10 mouse cellular contexts compared by ENCODE assay signal in the genomic region with DNA sequence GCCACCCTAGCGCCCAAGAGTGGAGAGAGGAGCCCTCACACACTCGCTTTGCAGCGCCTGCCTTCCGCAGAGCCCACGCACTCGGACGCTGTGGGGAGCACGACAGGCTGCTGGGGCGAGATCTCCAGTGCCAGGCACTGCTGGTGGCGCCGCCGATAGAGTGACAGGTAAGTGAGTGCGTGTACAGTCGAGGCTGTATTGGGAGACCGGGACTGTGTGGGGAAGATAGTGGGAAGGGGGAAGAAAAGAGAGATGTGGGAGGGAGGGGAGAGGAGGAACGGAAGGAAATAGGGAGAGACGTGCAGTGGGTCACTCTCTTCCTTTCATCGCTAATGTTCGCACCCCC. TPM values are rescaled to one million over a fixed set of nuclear protein-coding genes. Genes with fewer than 3 reads are reported as not detected.
DNase-seq lines count a peak whose midpoint lies in the region; ATAC-seq lines count a peak whose summit lies in the region.
"Had no signal": no experiment of that assay in that cellular context is flagged by ENCODE, and none has a peak within 500 bp of the region (broad histone marks: within the 10 kb centered on the region; RNA-seq: fewer than 3 reads in every experiment).

A gene (plus strand): TSS at position 76 of the 346 bp plus-strand sequence.

- H3K4me1 ChIP-seq in heart, embryonic 10.5 days, result peaks cover 14% of the 10 kb centered on the region
- H3K4me1 ChIP-seq in midbrain, embryonic 10.5 days, result peaks cover 19% of the 10 kb centered on the region
- H3K4me1 ChIP-seq: liver, embryonic 13.5 days had no signal

- peaks cover 59% of the 10 kb centered on the region for H3K27me3 ChIP-seq in heart, embryonic 10.5 days (ENCODE audit: insufficient read depth, poor library complexity, severe bottlenecking)
- H3K27me3 ChIP-seq in midbrain, embryonic 10.5 days (ENCODE audit: low read depth, poor library complexity, severe bottlenecking), result peaks cover 65% of the 10 kb centered on the region

- H3K36me3 ChIP-seq in heart, embryonic 10.5 days, result no peaks in the 10 kb centered on the region
- no peaks in the 10 kb centered on the region for H3K36me3 ChIP-seq in midbrain, embryonic 10.5 days
- H3K36me3 ChIP-seq: liver, embryonic 13.5 days had no signal

- ATAC-seq in CD4-positive, CD25-positive, alpha-beta regulatory T cell, adult 4 months, result no peak

- DNase-seq in heart, embryonic 10.5 days (ENCODE audit: low spot score), result no peak
- no peak for DNase-seq in heart, postnatal 25 days (ENCODE audit: low spot score)
- peak; percentile 10 for DNase-seq in right cerebral cortex, postnatal 4 days
- DNase-seq in right cerebral cortex, postnatal 14 days, result no peak
- DNase-seq in midbrain, embryonic 10.5 days (ENCODE audit: low spot score), result no peak
- DNase-seq in adrenal gland, postnatal 36 days, result no peak
- DNase-seq in embryo, embryonic 10.5 days (ENCODE audit: low spot score), result no peak
- DNase-seq: liver, embryonic 13.5 days had no signal

- no peaks in the 10 kb centered on the region for H3K9me3 ChIP-seq in heart, embryonic 10.5 days
- H3K9me3 ChIP-seq in midbrain, embryonic 10.5 days (replicated peaks), result no peaks in the 10 kb centered on the region
- H3K9me3 ChIP-seq: liver, embryonic 13.5 days had no signal

- H3K4me3 ChIP-seq in heart, embryonic 10.5 days, result peak within 1 kb of the TSS; percentile 36
- peak within 1 kb of the TSS; percentile 54 for H3K4me3 ChIP-seq in midbrain, embryonic 10.5 days
- H3K4me3 ChIP-seq: liver, embryonic 13.5 days had no signal

- H3K27ac ChIP-seq in heart, embryonic 10.5 days, result no peak within 1 kb of the TSS
- H3K27ac ChIP-seq in midbrain, embryonic 10.5 days (replicated peaks), result no peak within 1 kb of the TSS
- H3K27ac ChIP-seq: liver, embryonic 13.5 days had no signal

- WGBS in heart, embryonic 10.5 days, result 3% methylated on average over 19 of the region's 19 CpGs
- under 1% methylated on average over 19 of the region's 19 CpGs for WGBS in midbrain, embryonic 10.5 days

- intact Hi-C loops in heart, postnatal 25 days (cut with DNase I), result no loop called here

RNA-seq across cellular contexts. Expression of the gene that starts here (rescaled TPM):
- polyA plus RNA-seq in heart, embryonic 10.5 days (2016; fragmentation: Nextera tagmentation; extraction: Ambion mirVana), result not detected in 2 replicates
- not detected for total RNA-seq in heart, postnatal 25 days (2021)
- 0.06 and 0.30 TPM in 2 replicates for polyA plus RNA-seq in midbrain, embryonic 10.5 days (2016; fragmentation: Nextera tagmentation; extraction: Ambion mirVana)
- polyA plus RNA-seq in CD4-positive, CD25-positive, alpha-beta regulatory T cell, adult 4 months (2017; shearing (Covaris generic)), result not detected
- not detected for total RNA-seq in adrenal gland, postnatal 36 days (2021)
- total RNA-seq: adrenal gland, postnatal 4 days had no signal
- polyA plus RNA-seq: liver, embryonic 13.5 days had no signal
